Mouse (Mus musculus) induced T-regulatory cell, adult 2 months (primary cell): ENCODE data around the gene Ell.

ENCODE experiments used
- DNase-seq: peaks from one replicate; pipeline ENCODE4 v3.0.0-alpha.2; 2012; ENCODE audit warnings: low read depth

The Ell gene

DNA sequence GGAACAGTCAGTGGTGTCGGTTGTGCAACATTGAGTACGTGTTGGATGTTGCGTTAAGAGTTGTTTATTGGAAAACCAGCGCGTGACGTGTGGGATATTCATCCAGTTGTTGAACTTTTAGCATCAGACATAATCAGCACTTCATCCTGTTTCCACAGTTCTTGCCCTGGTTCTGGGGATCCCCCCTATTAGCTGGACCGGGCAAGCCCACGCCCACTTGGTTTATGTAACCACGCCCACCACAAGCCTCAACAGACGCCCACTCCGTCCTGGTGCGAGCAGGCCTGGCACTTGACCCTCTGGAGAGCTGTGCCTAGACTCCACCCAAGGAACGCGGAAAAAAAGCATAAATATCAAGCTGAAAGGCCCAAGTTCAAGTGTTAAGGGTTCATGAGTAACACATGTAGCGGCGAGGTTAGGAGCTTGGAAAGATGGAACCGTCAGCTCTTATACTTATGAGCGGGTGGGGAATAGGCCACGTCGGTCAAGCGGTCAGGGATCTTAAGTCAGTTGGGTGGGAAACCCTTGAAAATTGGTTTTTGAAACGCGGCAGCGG, 1.2 kb upstream of the Ell start:
- no peak for DNase-seq

- DNase-seq = peak; percentile 100
Observed at GRCm38 (mm10) chr8:70538633-70539076, 602 bp upstream of the Ell start.

- peak; percentile 41 for DNase-seq
Observed at GRCm38 (mm10) chr8:70540013-70540506, 803 bp downstream of the Ell start.

DNA sequence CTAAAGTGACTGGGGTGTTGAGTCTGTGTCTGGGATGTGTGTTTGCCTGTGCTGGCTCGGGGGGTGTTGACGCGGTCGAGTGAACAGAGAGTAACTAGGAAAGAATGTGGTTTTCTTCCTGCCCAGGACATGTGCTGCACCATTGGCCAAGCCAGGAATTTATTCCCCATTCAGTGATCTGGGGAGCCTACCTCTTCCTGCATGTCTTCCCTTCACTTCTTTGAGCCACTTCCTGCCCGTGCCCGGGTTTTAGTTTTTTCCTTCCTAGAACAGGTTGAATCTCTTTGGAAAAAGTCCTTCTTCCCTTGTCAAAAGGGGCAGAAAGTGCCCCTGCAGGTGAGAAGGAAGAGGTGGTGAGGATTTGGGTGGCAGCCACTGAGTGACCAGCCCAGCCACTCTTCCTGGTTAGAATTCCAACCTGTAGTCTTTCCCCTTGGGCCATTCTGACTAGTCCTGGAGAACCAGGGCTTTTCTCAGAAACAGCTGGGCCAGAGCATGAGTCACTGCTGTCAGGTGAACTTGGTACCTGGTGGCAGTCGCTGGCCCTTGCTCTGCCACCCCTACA, 1.3 kb downstream of the Ell start:
- no peak for DNase-seq

GRCm38 (mm10) chr8:70541081-70541480, 1.8 kb downstream of the Ell start:
- no peak for DNase-seq

DNA sequence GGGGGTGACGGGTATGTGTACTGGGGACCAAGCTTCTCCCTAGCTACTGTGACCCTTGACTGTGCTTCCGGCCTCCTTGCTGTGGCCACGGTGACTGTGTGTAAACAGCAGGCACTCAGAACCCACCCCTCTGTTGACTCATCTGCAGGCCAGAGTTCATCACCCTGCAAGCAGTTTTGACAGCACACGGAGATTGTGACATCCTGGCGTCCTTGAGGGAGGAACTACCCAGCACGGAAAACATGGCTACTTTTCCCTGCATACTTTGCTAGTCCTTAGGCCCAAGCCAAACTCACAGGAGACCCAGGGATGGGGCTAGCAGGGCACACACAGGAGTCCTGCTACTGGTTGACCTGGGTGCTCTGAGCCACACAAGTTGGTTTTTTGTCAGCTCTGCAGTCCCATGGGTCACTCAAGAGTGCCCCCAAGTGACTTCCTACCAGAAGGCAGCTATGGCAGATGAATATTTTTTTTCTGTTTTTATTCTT, 5.0 kb downstream of the Ell start:
- peak; percentile 61 for DNase-seq

GRCm38 (mm10) chr8:70546412-70546811, 7.2 kb downstream of the Ell start:
- DNase-seq = no peak

DNA sequence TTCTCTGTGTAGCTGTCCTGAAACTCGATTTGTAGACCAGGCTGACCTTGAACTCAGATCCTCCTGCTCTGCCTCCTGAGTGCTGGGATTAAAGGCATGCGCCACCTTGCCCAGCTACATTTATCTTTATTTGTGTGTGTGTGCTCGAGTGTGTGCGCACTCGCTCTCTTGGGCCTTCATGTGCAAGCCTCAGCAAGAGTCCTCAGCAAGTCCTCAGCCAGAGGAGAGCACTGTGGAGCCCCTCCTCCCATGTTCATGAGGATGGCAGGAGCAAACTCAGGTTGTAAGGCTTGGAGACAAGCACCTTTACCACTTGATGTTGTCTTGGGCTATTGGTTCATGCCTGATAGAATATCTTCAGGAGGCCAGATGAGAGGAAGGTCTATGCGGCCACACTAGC, 8.5 kb downstream of the Ell start:
- DNase-seq = no peak

GRCm38 (mm10) chr8:70549412-70550184, 10.3 kb downstream of the Ell start:
- peak; percentile 86 for DNase-seq

DNA sequence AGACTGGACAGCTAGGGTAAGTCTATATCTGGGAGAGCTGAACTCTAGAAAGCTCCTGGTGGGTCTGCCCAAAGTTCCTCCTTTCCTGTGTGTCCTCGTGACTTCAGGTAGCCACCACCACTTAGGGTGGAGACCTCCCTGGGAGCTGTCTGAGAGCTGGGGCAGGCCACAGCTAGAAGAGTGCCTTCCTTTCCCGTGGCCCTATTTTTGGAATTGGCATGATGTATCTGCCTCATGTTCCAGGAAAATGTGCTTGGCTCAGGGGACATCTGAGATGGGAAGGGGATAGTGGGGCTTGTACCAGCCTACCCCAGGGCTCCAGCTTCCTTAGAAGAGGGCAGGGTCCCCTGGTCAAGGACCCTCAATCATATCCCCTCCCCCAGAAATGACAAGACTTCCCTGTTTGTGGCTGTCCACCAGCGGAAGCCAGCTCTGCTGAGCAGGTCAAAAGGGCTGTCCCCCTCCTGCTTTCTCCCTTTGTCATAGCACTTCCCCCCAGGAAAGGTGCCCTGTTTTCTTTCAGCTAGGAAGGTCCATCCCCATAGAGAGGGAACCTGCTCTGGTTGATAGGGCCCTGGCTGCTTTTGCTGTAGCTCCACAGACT, 12.4 kb downstream of the Ell start:
- no peak for DNase-seq

DNA sequence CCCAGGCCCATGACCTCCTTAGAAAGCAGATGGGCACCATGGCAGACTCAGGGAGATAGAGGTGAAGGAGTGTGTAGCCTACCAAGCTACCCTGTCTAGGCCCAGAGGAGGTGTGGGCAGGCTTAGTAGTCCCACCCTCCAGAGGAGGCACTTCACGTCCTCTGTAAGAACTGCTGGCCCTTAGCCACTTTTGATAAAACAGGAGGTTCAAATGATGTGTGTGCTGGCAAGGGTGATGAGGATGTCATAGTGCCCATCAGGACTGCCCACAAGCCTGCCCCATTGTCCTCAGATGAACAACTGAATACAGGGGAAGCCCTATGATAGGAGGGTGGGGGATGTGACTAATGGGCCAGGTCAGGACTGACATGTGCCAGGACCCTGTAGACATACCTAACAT, 13.6 kb downstream of the Ell start:
- no peak for DNase-seq

DNA sequence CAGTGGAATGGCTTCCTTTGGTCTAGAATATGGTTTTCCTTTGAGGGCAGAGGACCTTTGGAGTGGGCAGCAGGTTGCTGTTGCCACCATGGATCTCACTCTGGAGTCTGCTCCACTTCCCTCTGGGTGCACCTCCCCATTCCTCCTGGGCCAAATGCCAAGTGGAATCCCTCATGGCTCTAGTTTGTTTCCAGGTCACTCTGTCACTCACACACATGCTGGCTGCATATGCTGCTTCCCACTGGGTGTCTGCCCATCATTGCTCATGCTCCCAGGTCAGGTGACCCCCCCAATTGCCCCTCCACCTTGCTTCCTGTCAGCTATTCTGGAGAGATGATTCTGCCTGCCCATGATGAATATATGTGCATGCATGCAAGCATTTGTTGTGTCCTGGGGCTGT, 14.5 kb downstream of the Ell start:
- no peak for DNase-seq

DNA sequence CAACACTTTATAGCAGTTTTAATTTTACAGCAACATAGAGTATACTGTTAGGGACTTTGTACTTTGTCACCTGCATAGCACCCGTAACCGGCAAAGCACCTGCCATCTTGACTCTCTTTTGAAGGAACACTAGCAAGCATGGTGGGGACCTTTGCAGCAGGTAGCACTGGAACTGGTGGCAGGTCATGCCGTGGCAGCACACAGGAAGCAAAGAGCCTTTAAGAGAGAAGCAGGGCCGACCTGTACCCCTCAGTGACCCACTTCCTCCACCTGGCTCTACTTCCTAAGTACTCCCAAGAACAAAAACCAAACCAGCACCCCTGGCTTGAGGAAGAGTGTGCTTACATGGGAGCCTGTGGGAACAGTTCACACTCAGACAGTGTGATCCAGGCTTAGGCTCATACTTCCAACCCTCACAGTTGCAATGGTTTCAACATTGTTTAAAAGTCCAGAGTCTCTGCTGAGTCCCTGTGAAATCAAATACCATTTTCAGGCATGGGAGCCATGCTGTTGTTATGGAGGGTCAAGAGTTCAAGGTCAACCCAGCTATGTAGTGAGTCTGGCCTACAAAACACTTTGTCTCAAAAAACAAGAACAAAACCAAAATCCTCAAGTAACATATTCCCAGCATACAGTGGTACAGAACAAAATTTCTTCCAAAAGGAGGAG, 16.0 kb downstream of the Ell start:
- no peak for DNase-seq

DNA sequence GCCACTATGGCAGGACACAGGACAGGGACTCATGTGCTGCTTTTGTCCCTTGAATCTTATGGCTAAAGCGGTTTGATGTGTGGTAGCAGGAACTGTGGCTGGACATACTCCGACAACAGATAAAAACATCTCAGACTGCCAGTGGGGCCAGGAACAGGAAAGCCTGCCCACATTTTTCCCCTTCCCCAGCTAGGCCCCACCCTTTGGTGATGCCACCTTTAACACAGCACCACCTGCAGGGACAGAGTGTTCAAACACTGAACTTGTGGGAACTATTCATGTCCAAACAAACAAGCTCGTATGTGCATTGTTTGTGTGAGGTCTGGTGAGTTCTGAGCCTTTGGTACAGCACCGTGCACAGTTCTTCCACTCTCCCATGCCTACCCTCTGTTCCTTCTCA, 19.1 kb downstream of the Ell start:
- peak; percentile 76 for DNase-seq

GRCm38 (mm10) chr8:70558983-70559382, 19.7 kb downstream of the Ell start:
- DNase-seq = peak; percentile 62

- no peak for DNase-seq
Observed at GRCm38 (mm10) chr8:70560096-70560495, 20.8 kb downstream of the Ell start.

DNA sequence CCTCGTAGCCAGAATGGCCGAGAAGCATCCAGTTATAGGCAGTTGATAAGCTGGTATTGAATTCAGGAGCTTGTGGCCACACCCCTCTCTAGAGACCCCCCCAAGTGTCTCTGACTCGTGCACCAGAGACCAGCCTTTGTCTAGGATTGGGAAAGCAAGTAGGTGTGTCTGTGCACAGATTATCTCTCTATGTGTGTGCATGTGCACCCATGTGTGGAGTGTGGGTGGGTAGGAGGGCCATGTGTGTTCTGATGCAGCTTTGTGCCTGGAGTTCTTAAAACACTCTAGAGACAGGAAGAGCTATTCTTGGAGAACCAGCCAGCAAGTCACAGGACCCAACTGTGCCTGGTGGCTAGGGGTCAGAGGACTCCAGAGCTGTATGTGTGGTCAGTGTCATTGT, 21.3 kb downstream of the Ell start:
- DNase-seq = no peak

GRCm38 (mm10) chr8:70561357-70561756, 22.1 kb downstream of the Ell start:
- no peak for DNase-seq

- no peak for DNase-seq
Observed at GRCm38 (mm10) chr8:70561809-70562535, 22.7 kb downstream of the Ell start.

DNA sequence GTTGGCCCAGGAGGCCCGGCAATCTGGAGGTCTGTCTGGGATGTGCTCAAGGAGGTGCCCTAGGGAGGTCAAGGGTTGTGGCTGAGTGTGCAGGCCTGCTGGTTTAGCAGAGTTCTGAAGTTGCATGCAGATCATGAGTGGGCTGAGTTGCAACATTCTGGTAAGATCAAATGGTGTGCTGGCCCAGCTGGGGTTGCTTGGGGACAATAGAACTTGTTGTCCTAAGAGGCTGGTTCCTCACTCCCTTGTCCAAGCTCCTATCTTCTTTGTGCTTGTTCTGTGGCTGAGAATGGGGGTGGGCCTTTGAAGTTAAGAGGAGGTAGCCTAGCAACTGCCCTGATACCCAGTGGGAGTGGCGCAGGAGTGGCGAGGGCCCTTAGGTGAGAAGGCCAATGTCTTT, 23.5 kb downstream of the Ell start:
- no peak for DNase-seq

GRCm38 (mm10) chr8:70563763-70564387, 24.6 kb downstream of the Ell start:
- no peak for DNase-seq
